ENCODE assay signal across 11 mouse cellular contexts in the genomic region with DNA sequence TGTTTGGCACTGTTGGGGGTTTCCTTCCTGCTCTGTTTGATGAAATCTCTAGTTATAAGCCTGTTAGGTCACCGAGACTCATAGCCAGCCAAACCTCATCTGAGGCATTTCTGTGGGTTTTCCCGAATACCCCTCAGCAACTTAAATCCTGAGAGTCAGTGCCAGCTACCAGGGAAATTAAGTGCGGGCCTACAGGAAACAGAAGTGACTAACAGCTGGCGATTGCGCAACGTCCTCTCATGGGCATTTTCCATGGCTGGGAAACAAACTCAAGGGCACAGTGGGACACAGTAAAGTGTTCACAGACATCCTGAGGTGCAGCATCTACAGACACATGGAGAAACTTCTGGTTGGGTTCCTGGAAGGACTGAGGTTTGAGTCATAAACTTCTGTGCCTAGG. TPM values are rescaled to one million over a fixed set of nuclear protein-coding genes. Genes with fewer than 3 reads are reported as not detected.
DNase-seq lines count a peak whose midpoint lies in the region; TF ChIP-seq lines count a peak whose summit lies in the region.
"Had no signal": no experiment of that assay in that cellular context is flagged by ENCODE, and none has a peak within 500 bp of the region (broad histone marks: within the 10 kb centered on the region; RNA-seq: fewer than 3 reads in every experiment).

No protein-coding gene starts in this region.

- no peak for TF ChIP-seq CTCF in gastrocnemius, adult 2 months (IDR thresholded peaks at IDR 0.05)
- TF ChIP-seq CTCF in left cerebral cortex, adult 2 months (IDR thresholded peaks at IDR 0.05), result no peak

- intact Hi-C loops in gastrocnemius, adult 2 months (cut with DNase I), result no loop called here
- intact Hi-C loops in left cerebral cortex, adult 2 months (cut with DNase I), result no loop called here

- H3K4me3 ChIP-seq in gastrocnemius, adult 2 months, result no peak overlapping the region
- no peak overlapping the region for H3K4me3 ChIP-seq in left cerebral cortex, adult 2 months
- H3K4me3 ChIP-seq: forebrain, embryonic 12.5 days had no signal

- H3K27ac ChIP-seq in gastrocnemius, adult 2 months, result peak overlapping the region; percentile 59
- H3K27ac ChIP-seq in left cerebral cortex, adult 2 months, result no peak overlapping the region
- H3K27ac ChIP-seq: forebrain, embryonic 12.5 days had no signal

- peak; percentile 22 to 72 for DNase-seq in urinary bladder, postnatal 36 days (ENCODE audit: low spot score in 2 of 2)
- DNase-seq in urinary bladder, postnatal 4 days (ENCODE audit: low spot score in 2 of 2), result no peak
- peak; percentile 77 for DNase-seq in gastrocnemius, adult 2 months
- peak; percentile 59 to 68 for DNase-seq in kidney, postnatal 36 days
- no peak for DNase-seq in left cerebral cortex, adult 2 months (ENCODE audit: extremely low spot score in 1 of 2, low spot score in 2 of 2)
- no peak for DNase-seq in thymus, adult 18-20 months
- no peak for DNase-seq in layer of hippocampus, postnatal 14 days (ENCODE audit: low spot score in 2 of 2)
- DNase-seq in B cell, adult 2 months, result no peak
- DNase-seq: midbrain, embryonic 14.5 days; retina, postnatal 1 day had no signal

RNA-seq across cellular contexts. Expression of gene Errfi1, which starts 16.3 kb away (rescaled TPM):
- 10 to 100 TPM; 20.7 to 50.5 TPM for total RNA-seq in gastrocnemius, adult 2 months (2021)
- total RNA-seq in left cerebral cortex, adult 2 months (2021), result 10 to 100 TPM; 25.9 to 37.8 TPM
- 10 to 100 TPM; 37.1 to 38.4 TPM for total RNA-seq in layer of hippocampus, postnatal 14 days (2021)

Comparison
In these comparisons a context has a peak if more than half of its experiments do, and no peak if none do; other contexts are left out.
1. DNase-seq: peak in urinary bladder, postnatal 36 days (2 of 2), gastrocnemius, adult 2 months (single experiment) and kidney, postnatal 36 days (2 of 2); none in urinary bladder, postnatal 4 days (0 of 2), left cerebral cortex, adult 2 months (0 of 2), thymus, adult 18-20 months (0 of 2), layer of hippocampus, postnatal 14 days (0 of 2) and B cell, adult 2 months (0 of 2).